Mouse (Mus musculus) limb, embryonic 14.5 days (tissue): ENCODE measurements at regions not wholly inside any gene's neighbourhood (a gene's known extent, or its start where the extent isn't known, plus 50 kb on each side); places are given as distances from the start of the nearest gene placed in this dataset.

ENCODE experiments used
- ATAC-seq: fragments of 200-750 bp; cut with Nextera tagmentation; 2 replicates; pipeline ENCODE4 v1.8.0; 2017; ENCODE audit warnings: low read depth, moderate number of reproducible peaks, moderate TSS enrichment; ENCODE audit not compliant: low FRiP score
- DNase-seq: peaks from one replicate; pipeline ENCODE4 v3.0.0-alpha.2; 2015; ENCODE audit warnings: low spot score
- H3K27ac ChIP-seq: fragments of 300-500 bp; sonication (generic); replicated peaks from 2 replicates; pipeline ENCODE4 v1.5.1; 2014; ENCODE audit warnings: low read depth, mild to moderate bottlenecking, low read length, moderate library complexity, mixed read lengths
- H3K27me3 ChIP-seq: fragments of 300-500 bp; sonication (generic); 2 replicates; pipeline ENCODE4 v1.6.1; 2014; ENCODE audit warnings: low read length, mixed read lengths; ENCODE audit not compliant: control insufficient read depth, insufficient read depth
- H3K36me3 ChIP-seq: fragments of 300-500 bp; sonication (generic); 2 replicates; pipeline ENCODE4 v1.6.1; 2014; ENCODE audit warnings: mild to moderate bottlenecking, low read length, moderate library complexity, mixed read lengths; ENCODE audit not compliant: control insufficient read depth, insufficient read depth
- H3K4me1 ChIP-seq: fragments of 300-500 bp; sonication (generic); 2 replicates; pipeline ENCODE4 v1.6.1; 2014; ENCODE audit warnings: antibody characterized with exemption, low read length, mixed read lengths; ENCODE audit not compliant: control insufficient read depth, insufficient read depth
- H3K4me2 ChIP-seq: fragments of 300-500 bp; sonication (generic); replicated peaks from 2 replicates; pipeline ENCODE4 v1.6.1; 2014; ENCODE audit warnings: low read depth, mild to moderate bottlenecking, low read length, moderate library complexity; ENCODE audit not compliant: severe bottlenecking
- H3K4me3 ChIP-seq: fragments of 300-500 bp; sonication (generic); replicated peaks from 2 replicates; pipeline ENCODE4 v1.5.1; 2014; ENCODE audit warnings: low read length
- H3K9ac ChIP-seq: fragments of 300-500 bp; sonication (generic); 2 replicates; pipeline ENCODE4 v1.6.1; 2014; ENCODE audit warnings: mild to moderate bottlenecking, low read depth, low read length, moderate library complexity; ENCODE audit not compliant: severe bottlenecking
- H3K9me3 ChIP-seq: fragments of 300-500 bp; sonication (generic); 2 replicates; pipeline ENCODE4 v1.6.1; 2016; ENCODE audit warnings: low read length; ENCODE audit not compliant: control insufficient read depth
- POLR2A ChIP-seq: fragments of 200-500 bp; IDR thresholded peaks from 2 replicates; pipeline ENCODE4 v1.8.0; 2012; ENCODE audit warnings: inconsistent platforms, mild to moderate bottlenecking, moderate library complexity, borderline replicate concordance; ENCODE audit not compliant: insufficient read depth, insufficient read length; ENCODE audit errors: extremely low read depth
- WGBS: fragments of 180-500 bp; shearing (Covaris S2); extraction: QIAGEN DNeasy Blood & Tissue Kit; methylation state at CpG from one replicate; pipeline ENCODE4 v1.1.7; 2014; 5-methylcytosine and 5-hydroxymethylcytosine counted together

GRCm38 (mm10) chr2:109016223-109016622 lies 264.3 kb upstream of the Kif18a start:
- TF ChIP-seq POLR2A: no peak
- DNase-seq: no peak
- no peak for ATAC-seq

GRCm38 (mm10) chr2:109017018-109017707 lies 263.4 kb upstream of the Kif18a start:
- peaks cover 7% of the 10 kb centered on the region for H3K4me1 ChIP-seq
- no peaks in the 10 kb centered on the region for H3K9me3 ChIP-seq
- no peak overlapping the region for H3K4me3 ChIP-seq
- TF ChIP-seq POLR2A: no peak
- WGBS: 35% methylated on average over 1 of the region's 1 CpGs
- ATAC-seq (peak; percentile 54; the same call in 1 of the 2 replicates), DNase-seq (peak; percentile 58)
- H3K27me3 ChIP-seq: no peaks in the 10 kb centered on the region
- H3K27ac ChIP-seq: no peak overlapping the region
- no peak overlapping the region for H3K4me2 ChIP-seq
- H3K9ac ChIP-seq: no peak overlapping the region
- no peaks in the 10 kb centered on the region for H3K36me3 ChIP-seq

More at GRCm38 (mm10) chr2:109016223-109016622, 264.3 kb upstream of the Kif18a start:
- Histone ChIP-seq H3K4me1 (peaks cover 7% of the 10 kb centered on the region), H3K9me3 (no peaks in the 10 kb centered on the region), H3K4me2 (no peak overlapping the region), H3K27ac (no peak overlapping the region), H3K36me3 (no peaks in the 10 kb centered on the region), H3K4me3 (no peak overlapping the region), H3K27me3 (no peaks in the 10 kb centered on the region), H3K9ac (no peak overlapping the region)
- WGBS: 59% methylated on average over 1 of the region's 1 CpGs

DNA sequence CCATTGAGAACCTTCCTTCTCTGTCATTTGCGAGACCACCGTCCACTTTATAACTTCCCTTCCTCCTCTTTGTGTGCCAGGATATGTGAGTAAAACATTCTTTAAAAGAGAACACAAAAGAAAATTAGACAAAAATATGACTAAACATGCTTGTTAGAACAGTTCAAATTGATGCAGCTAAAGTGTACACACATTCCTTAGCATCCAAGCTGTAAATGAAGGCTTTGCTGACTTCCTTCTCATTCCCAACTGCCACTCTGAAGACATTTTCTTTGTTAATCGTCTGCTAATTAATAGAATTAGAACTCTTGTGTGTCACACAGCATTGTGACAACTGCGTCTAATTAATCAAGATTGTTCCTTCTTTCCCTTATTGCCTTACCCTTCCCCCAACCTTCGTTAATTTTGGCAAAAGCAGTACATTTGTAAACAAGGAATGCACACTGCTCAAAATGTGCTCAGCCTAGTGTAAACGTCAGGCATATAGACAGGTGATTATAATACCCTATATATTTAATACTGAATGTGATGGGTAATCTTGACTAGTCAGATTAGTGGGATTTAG lies 242.3 kb upstream of the Kif18a start:
- WGBS: 64% methylated on average over 6 of the region's 6 CpGs
- H3K9ac ChIP-seq: no peak overlapping the region
- H3K4me3 ChIP-seq: no peak overlapping the region
- ATAC-seq (no peak), DNase-seq (no peak)
- H3K27ac ChIP-seq: no peak overlapping the region
- no peaks in the 10 kb centered on the region for H3K27me3 ChIP-seq
- no peak overlapping the region for H3K4me2 ChIP-seq
- no peaks in the 10 kb centered on the region for H3K4me1 ChIP-seq
- TF ChIP-seq POLR2A: no peak
- no peaks in the 10 kb centered on the region for H3K9me3 ChIP-seq
- H3K36me3 ChIP-seq: no peaks in the 10 kb centered on the region
